Mouse (Mus musculus): Measurements from ENCODE around the gene Smim6. TPM values are rescaled to one million over a fixed set of nuclear protein-coding genes. Genes with fewer than 3 reads are reported as not detected.

The Smim6 gene
- polyA plus RNA-seq, 1 experiment from 2014 or later: 4.8 TPM

- DNase-seq (ENCODE audit: low spot score): no peak
Measured at GRCm38 (mm10) chr11:115900561-115901337, 11.1 kb upstream of the Smim6 start.

GRCm38 (mm10) chr11:115901338-115902161, 10.3 kb upstream of the Smim6 start:
- peak; percentile 70 for DNase-seq (ENCODE audit: low spot score)

- no peak for DNase-seq (ENCODE audit: low spot score)
Measured at GRCm38 (mm10) chr11:115902177-115902576, 9.6 kb upstream of the Smim6 start.

- no peak for DNase-seq (ENCODE audit: low spot score)
Measured at GRCm38 (mm10) chr11:115902831-115903230, 9.0 kb upstream of the Smim6 start.

- no peak for DNase-seq (ENCODE audit: low spot score)
Measured at GRCm38 (mm10) chr11:115903384-115904230, 8.2 kb upstream of the Smim6 start.

- peak; percentile 31 for DNase-seq (ENCODE audit: low spot score)
Measured at GRCm38 (mm10) chr11:115904231-115904955, 7.4 kb upstream of the Smim6 start.

- peak; percentile 44 for DNase-seq (ENCODE audit: low spot score)
Measured at GRCm38 (mm10) chr11:115904956-115905790, 6.6 kb upstream of the Smim6 start.

GRCm38 (mm10) chr11:115906116-115906515, 5.7 kb upstream of the Smim6 start:
- DNase-seq (ENCODE audit: low spot score): no peak

- DNase-seq (ENCODE audit: low spot score): no peak
Measured at GRCm38 (mm10) chr11:115906521-115906920, 5.3 kb upstream of the Smim6 start.

- peak; percentile 78 for DNase-seq (ENCODE audit: low spot score)
Measured at GRCm38 (mm10) chr11:115911134-115911561, 669 bp upstream of the Smim6 start.

GRCm38 (mm10) chr11:115916579-115916978, 4.8 kb downstream of the Smim6 start:
- DNase-seq (ENCODE audit: low spot score): no peak

GRCm38 (mm10) chr11:115918637-115919036, 6.8 kb downstream of the Smim6 start:
- DNase-seq (ENCODE audit: low spot score): no peak

GRCm38 (mm10) chr11:115919073-115919472, 7.3 kb downstream of the Smim6 start:
- DNase-seq (ENCODE audit: low spot score): no peak

- DNase-seq (ENCODE audit: low spot score): peak; percentile 68
Measured at GRCm38 (mm10) chr11:115920110-115920818, 8.4 kb downstream of the Smim6 start.

GRCm38 (mm10) chr11:115921986-115922385, 10.2 kb downstream of the Smim6 start:
- no peak for DNase-seq (ENCODE audit: low spot score)

- no peak for DNase-seq (ENCODE audit: low spot score)
Measured at GRCm38 (mm10) chr11:115929031-115929430, 17.2 kb downstream of the Smim6 start.

GRCm38 (mm10) chr11:115929818-115930217, 18.0 kb downstream of the Smim6 start:
- no peak for DNase-seq (ENCODE audit: low spot score)

- no peak for DNase-seq (ENCODE audit: low spot score)
Measured at GRCm38 (mm10) chr11:115931235-115931634, 19.4 kb downstream of the Smim6 start.

GRCm38 (mm10) chr11:115933108-115933746, 21.4 kb downstream of the Smim6 start, which contains the start of the genes Sap30bp and Recql5:
Gene Sap30bp, plus strand, starts transcription at chr11:115933282.
Gene Recql5, minus strand, starts transcription at chr11:115933477.
- DNase-seq (ENCODE audit: low spot score): peak; percentile 99
